Mouse (Mus musculus): ENCODE measurements around the gene 4833427G06Rik.

The 4833427G06Rik gene

GRCm38 (mm10) chr9:51068202-51068601 is 33.7 kb downstream of the 4833427G06Rik start:
- no peak for DNase-seq (ENCODE audit: low read depth, low spot score)

- no peak for DNase-seq (ENCODE audit: low read depth, low spot score)
Measured at GRCm38 (mm10) chr9:51060601-51061000, 41.3 kb downstream of the 4833427G06Rik start, which contains the start of gene Btg4. Gene Btg4, plus strand, starts transcription at chr9:51060901.

DNA sequence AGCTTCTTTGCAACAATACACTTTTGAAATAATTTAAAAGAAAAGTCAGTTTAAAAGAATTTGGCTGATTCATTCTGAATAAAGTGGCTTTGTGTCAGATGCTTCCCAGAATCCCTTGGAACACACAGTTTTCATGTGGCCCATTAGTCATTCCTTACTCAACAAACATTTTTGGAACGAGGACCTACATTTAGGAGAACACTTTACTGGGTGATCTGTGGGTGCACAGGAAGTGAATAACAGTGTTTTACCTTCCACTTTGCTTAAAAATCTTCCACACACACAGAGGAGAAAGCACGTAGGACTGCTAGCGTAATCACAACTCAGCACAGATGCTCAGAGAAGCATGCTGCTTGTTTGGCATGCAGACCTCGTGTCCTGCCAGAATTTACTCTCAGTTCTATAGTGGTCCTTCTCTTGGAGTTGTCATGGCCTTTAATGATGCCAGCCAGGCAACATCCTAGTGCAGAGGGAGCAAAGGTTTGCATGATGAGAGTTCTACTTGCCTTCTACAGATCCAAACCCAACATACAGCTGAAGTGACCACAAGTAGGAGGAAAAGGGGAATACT is 42.8 kb downstream of the 4833427G06Rik start:
- no peak for DNase-seq (ENCODE audit: low read depth, low spot score)

DNA sequence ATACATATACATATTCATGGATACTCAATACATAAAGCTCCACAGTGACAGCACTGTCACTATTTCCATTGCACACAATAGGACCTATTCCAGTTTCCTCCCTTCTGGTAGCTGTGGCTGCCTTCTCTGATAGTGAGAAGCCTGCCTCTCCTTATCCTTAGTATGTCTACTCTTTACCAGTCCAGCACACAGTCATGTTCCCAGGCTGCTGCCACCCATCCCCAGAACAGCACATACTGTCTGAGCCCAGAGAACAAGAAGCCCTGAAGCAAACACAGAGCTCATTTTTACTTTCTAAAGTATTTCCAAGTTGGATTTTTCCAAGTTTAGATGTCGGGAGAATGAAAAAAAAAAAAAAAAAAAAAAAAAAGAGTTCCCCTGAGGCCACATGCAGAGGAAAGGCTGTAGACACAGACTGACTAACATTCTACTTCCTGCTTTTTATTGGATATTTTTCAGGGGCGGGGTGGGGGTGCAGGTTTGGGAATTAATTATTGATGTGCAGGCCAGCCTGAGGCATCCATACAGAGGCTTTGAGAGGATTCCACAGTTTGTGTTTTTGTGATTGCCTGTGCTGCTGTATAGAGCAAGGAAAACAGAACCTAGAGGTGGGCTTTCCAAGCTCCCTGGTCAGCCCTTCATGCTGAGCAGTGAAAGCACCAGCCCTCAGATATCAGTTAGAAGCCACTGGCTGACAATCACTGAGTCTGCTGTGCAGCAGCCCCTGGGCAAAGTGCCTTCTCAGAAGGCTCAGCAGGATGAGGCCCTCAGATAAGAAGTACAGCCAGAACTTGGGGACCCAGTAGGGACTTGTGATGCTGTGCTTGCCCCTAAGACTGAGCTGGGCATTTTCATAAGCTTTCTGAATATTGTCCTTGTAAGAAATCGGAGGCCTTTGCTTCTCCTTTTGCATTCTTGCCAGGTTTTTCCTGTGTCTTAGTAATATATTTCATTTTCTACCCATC is 45.2 kb downstream of the 4833427G06Rik start:
- no peak for DNase-seq (ENCODE audit: low read depth, low spot score)

DNA sequence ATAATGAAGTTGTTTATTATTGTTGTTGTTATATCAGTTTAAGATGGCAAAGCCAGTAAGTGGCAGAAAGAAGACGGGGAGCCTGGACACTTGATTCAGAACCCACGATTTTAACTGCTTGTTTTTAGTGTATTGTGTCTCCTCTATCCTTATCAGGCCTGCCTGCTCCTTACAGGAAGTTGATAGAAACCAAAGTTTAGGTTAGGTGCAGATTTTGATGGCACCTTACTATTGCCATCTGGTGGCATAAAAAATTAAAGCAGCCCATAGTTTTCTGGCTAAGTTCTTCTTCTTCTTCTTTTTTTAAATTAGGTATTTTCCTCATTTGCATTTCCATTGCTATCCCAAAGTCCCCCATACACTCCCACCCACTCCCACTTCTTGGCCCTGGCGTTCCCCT is 49.7 kb downstream of the 4833427G06Rik start:
- DNase-seq (ENCODE audit: low read depth, low spot score): no peak

DNA sequence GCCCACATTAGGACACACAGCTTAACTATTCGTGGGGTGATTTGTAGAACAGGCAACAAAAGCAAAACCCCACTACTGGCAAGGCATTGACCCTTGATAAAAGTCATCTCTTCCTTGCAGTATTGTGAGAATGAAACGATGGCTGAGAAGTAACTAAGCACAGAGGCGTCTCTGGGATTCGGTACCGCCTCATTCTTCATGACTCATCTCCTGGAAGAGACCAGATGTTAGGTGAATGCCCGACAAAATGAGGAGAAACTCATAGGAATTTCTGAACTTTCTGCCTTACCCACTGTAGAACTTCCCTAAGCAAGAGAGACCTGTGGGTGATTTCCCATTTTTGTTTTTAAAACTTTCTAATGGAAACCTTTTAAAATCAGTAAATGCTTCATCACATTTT is 59.7 kb downstream of the 4833427G06Rik start:
- DNase-seq (ENCODE audit: low read depth, low spot score): no peak

DNA sequence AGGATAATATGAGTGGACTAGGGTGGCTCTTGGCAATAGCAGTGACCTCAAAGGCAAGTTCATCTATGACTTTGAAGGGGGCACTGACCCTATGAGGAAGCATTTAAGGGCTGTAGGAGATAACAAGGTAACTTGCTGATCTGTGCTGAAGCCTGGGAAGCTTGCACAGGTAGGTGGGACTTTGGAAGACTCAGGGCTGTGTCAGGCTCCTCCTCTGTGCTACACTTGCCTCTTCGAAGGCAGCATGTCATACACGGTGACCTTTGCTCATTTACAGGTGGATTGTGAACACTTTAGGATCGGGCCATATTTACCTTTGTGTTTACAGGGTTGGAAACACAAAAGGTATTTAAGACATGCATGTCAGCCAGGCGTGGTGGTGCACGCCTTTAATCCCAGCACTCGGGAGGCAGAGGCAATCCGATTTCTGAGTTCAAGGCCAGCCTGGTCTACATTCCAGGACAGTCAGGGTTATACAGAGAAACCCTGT is 60.3 kb downstream of the 4833427G06Rik start:
- DNase-seq (ENCODE audit: low read depth, low spot score): no peak

DNA sequence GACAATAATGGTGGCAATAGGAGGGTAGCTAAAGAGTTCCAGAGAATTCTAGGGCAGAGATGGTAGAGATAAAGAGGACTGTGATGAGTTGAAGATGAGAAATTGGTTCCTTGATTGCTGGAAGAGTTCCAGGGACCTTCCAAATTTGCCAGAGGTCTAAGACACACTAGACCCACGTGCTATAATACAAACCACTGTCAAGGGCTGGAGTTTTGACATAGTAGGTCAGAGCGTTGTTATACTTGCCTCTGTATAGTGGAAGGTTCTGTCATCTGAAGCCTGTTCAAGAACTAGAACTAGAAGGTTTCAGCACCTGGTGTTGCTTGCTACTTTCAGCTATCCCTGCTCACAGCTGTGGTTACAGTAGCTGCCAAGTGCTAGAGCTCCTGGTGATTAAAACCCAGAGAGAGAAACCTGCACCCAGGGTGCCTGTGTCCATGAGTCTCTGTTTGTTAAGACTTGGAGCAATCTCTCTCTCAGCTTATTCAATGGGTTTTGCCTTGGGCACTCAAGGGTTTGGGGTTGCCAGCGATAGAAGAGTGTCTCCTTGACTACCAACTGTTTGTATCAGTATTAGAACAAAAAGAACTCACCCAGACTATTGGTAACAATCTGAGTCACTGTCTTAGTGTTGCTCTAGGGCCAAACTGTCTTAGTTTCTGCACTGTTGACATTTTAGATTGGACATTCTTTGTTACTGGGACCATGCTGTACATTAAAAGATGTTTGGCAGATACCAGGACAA is 68.9 kb downstream of the 4833427G06Rik start:
- no peak for DNase-seq (ENCODE audit: low read depth, low spot score)

- DNase-seq (ENCODE audit: low read depth, low spot score): no peak
Measured at GRCm38 (mm10) chr9:51032291-51032690, 69.6 kb downstream of the 4833427G06Rik start.

DNA sequence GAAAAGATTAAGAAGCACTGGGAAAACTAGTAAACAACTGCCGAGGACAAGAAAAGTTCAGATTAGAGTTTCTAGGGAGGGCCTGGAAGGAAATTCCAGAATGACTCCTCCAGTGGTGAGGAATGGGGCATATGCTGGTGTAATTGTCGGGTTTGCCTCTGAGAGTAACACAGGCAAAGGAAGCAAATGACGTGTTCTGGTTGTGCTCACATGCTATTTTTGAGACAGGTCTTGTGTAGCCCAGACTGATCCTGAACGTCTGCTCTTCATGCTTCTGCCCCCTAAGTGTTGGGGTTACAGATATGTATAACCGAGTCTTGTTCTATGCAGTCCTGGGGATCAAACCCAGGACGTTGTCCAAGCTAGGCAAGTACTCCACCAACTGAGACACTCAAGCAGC is 70.3 kb downstream of the 4833427G06Rik start:
- DNase-seq (ENCODE audit: low read depth, low spot score): no peak

Data from WW6 (cell line).